Mouse (Mus musculus) right cerebral cortex, adult 18-20 months (tissue): ENCODE measurements at regions not wholly inside any gene's neighbourhood (a gene's known extent, or its start where the extent isn't known, plus 50 kb on each side); places are given as distances from the start of the nearest gene placed in this dataset.

Source experiments
- DNase-seq: peaks from one replicate; pipeline ENCODE4 v3.0.0; 2022; ENCODE audit warnings: mixed read lengths

GRCm38 (mm10) chr8:77870264-77870663, 146.0 kb upstream of the Ednra start:
- DNase-seq = no peak

DNA sequence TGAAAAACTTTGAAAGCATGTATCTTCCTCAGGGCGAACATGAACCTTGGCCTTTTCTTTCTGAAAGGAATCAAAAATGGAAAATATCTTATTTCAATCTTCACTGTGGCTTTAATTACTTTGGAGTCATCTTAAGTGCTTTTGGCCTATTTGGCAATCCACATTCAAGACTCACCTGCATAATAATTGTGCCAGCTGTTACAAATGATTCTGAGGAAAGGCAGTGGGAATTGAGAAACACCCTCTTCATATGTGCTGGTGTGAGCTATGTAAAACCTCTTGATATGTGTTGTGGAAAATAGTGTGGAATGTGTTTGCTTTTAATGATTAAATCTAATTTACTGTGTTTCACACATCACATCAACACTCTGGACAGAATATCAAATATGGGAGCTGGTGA, 148.5 kb upstream of the Ednra start:
- DNase-seq = no peak

DNA sequence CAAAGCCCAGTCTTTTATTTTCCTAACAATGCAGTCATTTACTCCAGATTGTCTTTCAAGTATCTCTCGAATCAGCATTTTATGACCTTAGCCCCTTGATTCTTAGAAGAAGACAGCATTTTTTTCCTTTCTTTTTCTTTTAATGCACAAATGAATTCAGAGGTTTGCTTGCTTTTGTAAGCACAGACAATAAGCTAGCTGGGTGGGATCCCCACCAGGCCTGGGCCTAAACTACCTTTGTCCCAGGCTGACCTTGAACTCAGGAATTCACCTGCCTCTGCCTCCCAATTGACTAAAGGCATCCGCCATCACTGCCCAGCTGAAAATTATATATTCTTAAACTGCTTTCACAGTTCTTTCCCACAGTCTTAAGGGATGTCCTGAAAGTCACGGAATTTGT, 195.5 kb upstream of the Ednra start:
- no peak for DNase-seq

- DNase-seq = no peak
Measured at GRCm38 (mm10) chr8:77921868-77922267, 197.6 kb upstream of the Ednra start.

GRCm38 (mm10) chr8:77947702-77948101, 223.4 kb upstream of the Ednra start:
- no peak for DNase-seq

GRCm38 (mm10) chr8:77949640-77950039, 225.4 kb upstream of the Ednra start:
- no peak for DNase-seq

DNA sequence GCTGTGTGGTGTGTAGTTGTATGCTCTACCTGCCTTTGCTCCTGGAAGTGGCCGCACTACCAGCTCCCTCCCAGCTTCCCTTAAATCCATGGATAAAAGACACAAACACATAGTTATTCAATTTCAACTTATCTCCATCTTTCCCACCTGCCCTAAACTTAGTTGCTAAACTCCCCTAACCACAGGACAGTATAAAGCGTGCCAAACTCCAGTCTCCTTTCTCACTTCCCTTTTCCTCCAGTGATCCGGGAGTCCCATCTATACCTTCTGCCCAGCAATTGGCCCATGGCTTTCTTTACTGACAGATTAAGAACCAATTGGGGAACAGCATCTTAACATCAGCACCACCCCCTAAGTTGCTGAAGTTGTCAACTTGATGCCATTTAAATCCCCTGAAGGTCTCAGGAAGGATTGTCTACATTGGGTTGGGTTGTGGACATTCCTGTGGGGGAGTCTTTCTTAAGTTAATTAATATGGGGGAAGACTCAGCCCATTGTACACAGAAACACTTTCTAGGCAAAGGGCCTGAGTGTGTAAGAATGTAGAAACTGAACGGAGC, 234.6 kb upstream of the Ednra start:
- no peak for DNase-seq

DNA sequence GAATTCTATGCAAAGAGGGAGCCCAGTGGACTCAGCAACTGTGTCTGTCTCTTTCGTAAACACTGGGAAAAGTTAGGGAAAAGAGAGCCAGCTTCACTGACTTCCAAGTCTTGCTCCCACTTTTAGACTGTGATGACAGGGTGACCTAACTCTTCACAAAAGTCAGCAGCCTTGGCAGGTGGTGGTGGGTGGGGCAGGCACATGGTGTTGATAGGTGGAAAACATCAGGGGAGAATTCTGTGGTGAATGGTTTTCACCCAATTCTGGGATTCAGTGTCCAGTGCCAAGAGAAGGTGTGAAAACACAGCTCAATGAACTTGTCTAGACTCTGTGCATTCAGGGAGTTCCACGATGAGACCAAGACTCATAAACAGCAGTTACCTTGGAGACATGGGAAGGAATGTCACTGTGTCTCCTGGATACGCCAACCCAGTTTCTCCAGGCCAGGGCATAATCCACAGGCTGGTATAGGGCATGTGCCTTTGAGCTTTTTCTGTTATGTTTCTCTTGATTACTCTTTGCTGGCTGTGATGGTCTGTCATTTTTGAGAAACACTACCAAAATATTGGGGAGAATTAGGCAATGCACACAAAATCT, 238.9 kb upstream of the Ednra start:
- DNase-seq = no peak

- no peak for DNase-seq
Measured at GRCm38 (mm10) chr8:77970378-77970777, 242.7 kb upstream of the Ttc29 start.

DNA sequence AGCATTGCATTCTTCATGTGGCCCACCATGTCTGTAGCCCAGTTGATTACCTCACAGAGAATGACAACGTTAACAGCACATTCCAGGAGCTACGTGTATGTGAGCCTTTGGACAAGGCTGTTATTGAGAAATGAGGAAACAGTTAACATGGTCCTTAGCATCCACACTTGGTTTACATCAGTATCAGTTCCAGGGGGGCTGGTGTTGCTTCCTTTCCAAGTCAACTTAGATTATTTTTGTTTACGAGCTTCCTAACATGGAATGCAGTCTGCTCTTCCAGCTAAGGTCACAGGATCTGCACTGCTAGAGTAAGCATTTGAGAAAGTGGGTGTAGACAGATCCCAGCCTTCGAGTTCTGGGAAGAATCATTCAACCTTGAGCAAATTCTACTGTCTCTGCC, 239.4 kb upstream of the Ttc29 start:
- no peak for DNase-seq

DNA sequence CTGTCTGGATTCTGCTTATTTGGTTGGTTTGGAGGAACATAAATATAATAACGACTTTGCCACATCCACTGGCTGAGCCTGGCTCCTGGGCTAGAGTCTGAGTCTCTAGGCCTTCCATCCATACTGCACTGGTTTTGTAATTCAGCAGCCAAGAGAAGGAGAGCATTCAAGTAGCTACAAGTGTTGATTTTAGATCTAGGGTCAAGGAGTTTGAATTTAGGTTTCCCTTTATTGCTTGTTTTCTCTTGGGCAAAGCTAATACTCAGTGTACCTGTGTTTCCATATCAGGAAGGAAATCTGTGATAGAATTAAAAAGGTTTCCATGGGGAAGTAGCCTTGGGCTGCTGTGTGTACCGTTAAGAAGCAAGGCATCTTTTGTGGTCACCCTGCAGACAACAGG, 234.0 kb upstream of the Ttc29 start:
- DNase-seq = no peak

GRCm38 (mm10) chr8:77980701-77981100, 232.4 kb upstream of the Ttc29 start:
- no peak for DNase-seq

GRCm38 (mm10) chr8:77982031-77982430, 231.1 kb upstream of the Ttc29 start:
- DNase-seq = no peak

DNA sequence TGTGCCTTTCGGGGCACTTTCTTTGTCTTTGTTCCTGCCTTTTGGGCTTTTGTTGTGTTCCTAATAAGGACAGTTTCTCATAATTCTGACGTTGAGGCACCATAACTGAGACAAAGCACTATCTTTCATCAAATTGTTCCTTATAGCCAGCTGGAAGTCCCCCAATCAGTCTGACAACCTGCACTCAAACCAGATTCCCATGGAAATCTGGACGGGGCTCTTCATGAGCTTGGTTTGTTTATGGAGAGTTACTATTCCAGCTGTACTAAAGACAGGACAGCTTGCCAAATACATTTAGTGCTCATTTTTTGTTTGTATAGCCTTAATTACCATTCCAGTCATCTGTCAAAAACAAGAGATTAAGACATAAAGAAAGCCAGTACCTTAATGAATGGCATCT, 229.6 kb upstream of the Ttc29 start:
- DNase-seq = no peak

GRCm38 (mm10) chr8:77987237-77987636, 225.9 kb upstream of the Ttc29 start:
- no peak for DNase-seq

DNA sequence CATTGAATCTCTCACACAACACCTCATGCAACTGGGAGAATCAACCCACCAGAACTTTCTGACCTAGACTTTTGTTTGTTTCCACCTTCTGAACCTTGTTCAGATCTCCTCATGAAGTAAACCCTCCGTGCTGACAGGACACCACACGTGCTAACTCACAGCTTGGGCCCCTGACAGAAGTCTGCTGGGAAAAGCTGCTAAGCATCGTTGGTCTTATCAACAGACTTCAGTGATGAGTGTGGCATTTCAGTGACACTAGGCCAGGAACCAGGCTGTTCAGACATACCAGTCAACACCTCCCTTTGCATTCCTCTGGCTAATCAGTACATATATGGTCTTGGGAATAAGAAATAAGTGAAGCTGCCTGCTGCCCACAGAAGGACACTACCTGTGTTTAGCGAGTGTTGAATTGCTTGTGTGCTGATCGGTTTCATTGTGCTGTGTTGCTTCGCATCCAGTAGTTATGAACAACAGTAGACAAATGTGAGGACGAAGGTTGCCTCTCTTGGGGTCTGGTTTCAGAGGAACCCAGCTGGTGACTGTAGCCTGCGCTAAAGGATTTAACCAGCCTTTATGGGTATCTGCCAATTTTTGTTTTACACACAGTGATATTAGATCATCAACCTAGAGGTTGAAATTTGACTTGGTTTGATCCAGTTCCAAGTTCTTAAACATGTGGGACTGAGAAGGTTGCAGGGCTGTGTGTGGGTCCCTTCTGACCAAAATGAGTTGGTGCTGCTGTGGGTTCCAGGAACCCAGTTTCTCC, 224.6 kb upstream of the Ttc29 start:
- no peak for DNase-seq

DNA sequence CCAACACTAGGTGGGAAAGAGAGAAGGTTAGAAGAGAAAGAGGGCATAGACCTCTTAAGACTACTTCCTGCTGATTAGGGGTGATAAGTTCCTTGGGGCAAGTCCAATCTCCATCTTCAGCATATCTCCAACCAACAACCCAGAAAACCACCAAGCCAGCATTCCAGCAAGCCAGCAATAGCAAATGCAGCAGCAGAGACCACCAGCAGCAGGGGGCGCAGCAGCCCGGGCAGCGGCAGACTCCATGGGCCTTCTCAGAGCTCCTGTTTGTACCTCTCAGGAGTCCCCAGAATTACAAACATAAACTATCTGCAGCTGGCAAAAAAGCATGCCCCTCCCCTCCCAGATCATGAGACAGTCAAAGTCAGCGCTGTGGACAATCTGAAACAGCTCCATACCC, 222.0 kb upstream of the Ttc29 start:
- DNase-seq = no peak

DNA sequence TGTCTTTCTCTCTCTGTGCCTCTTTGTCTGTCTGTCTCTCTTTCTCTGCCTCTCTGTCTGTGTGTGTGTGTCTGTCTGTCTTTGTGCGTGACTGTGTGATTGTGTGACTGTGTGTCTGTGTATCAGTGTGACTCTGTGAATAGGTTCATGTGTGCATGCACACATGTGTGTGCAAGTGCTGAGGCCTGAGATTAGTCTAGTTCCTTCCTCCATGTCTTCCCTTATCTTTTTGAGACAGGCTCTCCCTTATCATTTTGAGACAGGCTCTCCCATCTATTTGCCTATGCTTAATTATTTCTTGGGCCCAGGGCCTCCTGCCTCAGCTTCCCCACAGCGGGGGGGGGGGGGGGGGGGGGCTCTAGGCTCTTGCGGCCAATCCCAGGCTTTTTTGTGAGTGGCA, 212.8 kb upstream of the Ttc29 start:
- DNase-seq = no peak

- no peak for DNase-seq
Measured at GRCm38 (mm10) chr8:78001656-78002055, 211.4 kb upstream of the Ttc29 start.

DNA sequence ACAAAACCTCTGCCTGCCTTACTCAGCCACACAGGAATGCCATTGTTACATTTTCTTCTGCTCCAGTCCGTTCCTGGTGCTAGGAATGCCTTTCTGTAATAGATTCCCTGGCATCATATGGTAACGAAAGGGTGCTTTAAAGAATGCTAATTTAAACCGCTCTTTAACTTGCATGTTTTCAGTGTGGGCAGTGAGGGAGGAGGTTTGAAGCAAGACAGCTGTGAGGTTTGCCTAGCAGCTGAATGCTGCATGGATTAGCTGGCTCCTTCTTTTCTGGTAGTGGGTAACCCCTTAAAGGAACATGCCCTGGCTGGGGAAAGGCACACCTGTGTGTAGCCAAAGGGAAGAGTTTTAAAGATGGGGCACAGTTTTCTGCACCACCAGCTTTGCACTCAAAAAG, 211.0 kb upstream of the Ttc29 start:
- peak; percentile 9 for DNase-seq

GRCm38 (mm10) chr8:78003888-78004543, 209.1 kb upstream of the Ttc29 start:
- DNase-seq = peak; percentile 58

DNA sequence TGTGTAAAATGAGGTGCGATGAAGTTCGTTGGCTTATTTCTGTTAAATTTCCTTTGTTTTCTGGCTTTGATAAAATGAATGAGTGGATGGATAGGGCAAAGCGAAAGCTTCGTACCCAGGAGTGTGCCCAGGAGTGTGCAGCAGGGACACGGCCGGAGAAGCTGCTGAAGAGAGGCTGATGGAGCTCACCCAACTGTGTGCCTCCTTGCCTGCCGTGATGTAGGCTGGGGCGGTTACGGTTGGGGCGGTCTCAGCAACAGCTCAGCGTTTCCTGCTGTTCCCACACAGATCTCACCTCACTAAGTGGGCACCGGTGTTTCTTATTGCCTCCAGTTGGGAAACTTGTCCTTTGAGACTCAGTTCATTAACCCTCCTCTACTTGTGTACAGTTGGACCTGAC, 208.2 kb upstream of the Ttc29 start:
- DNase-seq = no peak

GRCm38 (mm10) chr8:78013101-78013500, 200.0 kb upstream of the Ttc29 start:
- DNase-seq = no peak
